Comparison of ENCODE assay signal across 8 mouse cellular contexts in genomic region chr16:32330876-32331670, GRCm38 (mm10). TPM values are rescaled to one million over a fixed set of nuclear protein-coding genes. Genes with fewer than 3 reads are reported as not detected.
DNase-seq lines count a peak whose midpoint lies in the region; ATAC-seq lines count a peak whose summit lies in the region.

No protein-coding gene starts in this region.

- peak overlapping the region; percentile 99 for H3K4me3 ChIP-seq in kidney, embryonic 15.5 days (replicated peaks)
- H3K4me3 ChIP-seq in hindbrain, embryonic 11.5 days (ENCODE audit: low read depth, low read length) = peak overlapping the region; percentile 95; the same call in 1 of the 2 replicates
- peak overlapping the region; percentile 99 for H3K4me3 ChIP-seq in midbrain, embryonic 14.5 days (replicated peaks; ENCODE audit: low read depth, low read length)

- 0 out of 2 replicates have a peak overlapping the region, but pooled peaks have one; percentile 36 for H3K9ac ChIP-seq in kidney, embryonic 15.5 days
- no peak overlapping the region for H3K9ac ChIP-seq in hindbrain, embryonic 11.5 days (ENCODE audit: low read depth, low read length)
- 0 out of 2 replicates have a peak overlapping the region, but pooled peaks have one; percentile 26 for H3K9ac ChIP-seq in midbrain, embryonic 14.5 days (replicated peaks; ENCODE audit: low read length)

- H3K4me2 ChIP-seq in kidney, embryonic 15.5 days = peak overlapping the region; percentile 58
- peak overlapping the region; percentile 25 for H3K4me2 ChIP-seq in hindbrain, embryonic 11.5 days (replicated peaks; ENCODE audit: low read depth, low read length)
- H3K4me2 ChIP-seq in midbrain, embryonic 14.5 days (ENCODE audit: low read length) = peak overlapping the region; percentile 68

- H3K36me3 ChIP-seq in kidney, embryonic 15.5 days = no peaks in the 10 kb centered on the region
- no peaks in the 10 kb centered on the region for H3K36me3 ChIP-seq in hindbrain, embryonic 11.5 days (ENCODE audit: control insufficient read depth, insufficient read depth, low read length)
- no peaks in the 10 kb centered on the region for H3K36me3 ChIP-seq in midbrain, embryonic 14.5 days (ENCODE audit: control insufficient read depth, insufficient read depth, low read length)

- 44% methylated on average over 9 of the region's 9 CpGs for WGBS in kidney, embryonic 15.5 days
- WGBS in hindbrain, embryonic 11.5 days = 64% methylated on average over 9 of the region's 9 CpGs
- WGBS in midbrain, embryonic 14.5 days = 55% methylated on average over 9 of the region's 9 CpGs

- intact Hi-C loops in left cerebral cortex, postnatal 4 days (cut with DNase I) = no loop called here

- H3K9me3 ChIP-seq in kidney, embryonic 15.5 days (replicated peaks) = no peaks in the 10 kb centered on the region
- no peaks in the 10 kb centered on the region for H3K9me3 ChIP-seq in hindbrain, embryonic 11.5 days (ENCODE audit: control insufficient read depth, low read length)
- no peaks in the 10 kb centered on the region for H3K9me3 ChIP-seq in midbrain, embryonic 14.5 days (ENCODE audit: control insufficient read depth, low read length)

- peaks cover 20% of the 10 kb centered on the region for H3K4me1 ChIP-seq in kidney, embryonic 15.5 days
- H3K4me1 ChIP-seq in hindbrain, embryonic 11.5 days (replicated peaks; ENCODE audit: control insufficient read depth, insufficient read depth, low read length) = no peaks in the 10 kb centered on the region
- peaks cover 9% of the 10 kb centered on the region for H3K4me1 ChIP-seq in midbrain, embryonic 14.5 days (ENCODE audit: control insufficient read depth, insufficient read depth, low read length)

- no peaks in the 10 kb centered on the region for H3K27me3 ChIP-seq in kidney, embryonic 15.5 days
- no peaks in the 10 kb centered on the region for H3K27me3 ChIP-seq in hindbrain, embryonic 11.5 days (ENCODE audit: control insufficient read depth, insufficient read depth, low read length)
- H3K27me3 ChIP-seq in midbrain, embryonic 14.5 days (ENCODE audit: control insufficient read depth, insufficient read depth, low read length) = no peaks in the 10 kb centered on the region

- no peak for DNase-seq in kidney, postnatal 14 days
- peak; percentile 52 for DNase-seq in embryo, embryonic 10.5 days (ENCODE audit: low spot score)
- DNase-seq in hindbrain, embryonic 11.5 days (ENCODE audit: low spot score) = peak; percentile 11
- no peak for DNase-seq in midbrain, embryonic 14.5 days
- DNase-seq in cerebellum, postnatal 4 days (ENCODE audit: low spot score in 2 of 2) = no peak
- no peak for DNase-seq in cerebellum, adult 11-12 months
- no peak for DNase-seq in left cerebral cortex, postnatal 4 days

- peak overlapping the region; percentile 98 for H3K27ac ChIP-seq in kidney, embryonic 15.5 days
- H3K27ac ChIP-seq in hindbrain, embryonic 11.5 days (ENCODE audit: low read depth, low read length) = no peak overlapping the region
- H3K27ac ChIP-seq in midbrain, embryonic 14.5 days (replicated peaks; ENCODE audit: low read depth, low read length) = no peak overlapping the region; the same call in 1 of the 2 replicates

- ATAC-seq in kidney, embryonic 15.5 days (replicated peaks; ENCODE audit: low FRiP score) = no peak
- no peak for ATAC-seq in hindbrain, embryonic 11.5 days (ENCODE audit: low FRiP score)
- ATAC-seq in midbrain, embryonic 14.5 days (ENCODE audit: low FRiP score, low TSS enrichment) = no peak

RNA-seq across cellular contexts. Expression of gene Ubxn7, which starts 1.0 kb away (rescaled TPM):
- 25.4 and 27.3 TPM in 2 replicates for polyA plus RNA-seq in kidney, embryonic 15.5 days (2015; fragmentation: Nextera tagmentation; extraction: Ambion mirVana)
- polyA plus RNA-seq in hindbrain, embryonic 11.5 days (2014; fragmentation: Nextera tagmentation; extraction: Ambion mirVana) = 24.9 and 40.5 TPM in 2 replicates
- 29.1 and 30.0 TPM in 2 replicates for polyA plus RNA-seq in midbrain, embryonic 14.5 days (2014; fragmentation: Nextera tagmentation; extraction: Ambion mirVana)
- 10 to 100 TPM; 73.2 to 77.9 TPM for total RNA-seq in left cerebral cortex, postnatal 4 days (2021)

RNA-seq across cellular contexts. Expression of gene Rnf168, which starts 53.8 kb away (rescaled TPM):
- polyA plus RNA-seq in kidney, embryonic 15.5 days (2015; fragmentation: Nextera tagmentation; extraction: Ambion mirVana) = 31.2 and 31.5 TPM in 2 replicates
- polyA plus RNA-seq in hindbrain, embryonic 11.5 days (2014; fragmentation: Nextera tagmentation; extraction: Ambion mirVana) = 25.8 and 31.1 TPM in 2 replicates
- 22.0 and 25.7 TPM in 2 replicates for polyA plus RNA-seq in midbrain, embryonic 14.5 days (2014; fragmentation: Nextera tagmentation; extraction: Ambion mirVana)
- 10 to 100 TPM; 34.4 to 34.6 TPM for total RNA-seq in left cerebral cortex, postnatal 4 days (2021)

RNA-seq across cellular contexts. Expression of gene Smco1, which starts 59.8 kb away (rescaled TPM):
- not detected in 2 replicates for polyA plus RNA-seq in kidney, embryonic 15.5 days (2015; fragmentation: Nextera tagmentation; extraction: Ambion mirVana)
- not detected in 2 replicates for polyA plus RNA-seq in hindbrain, embryonic 11.5 days (2014; fragmentation: Nextera tagmentation; extraction: Ambion mirVana)
- not detected in 2 replicates for polyA plus RNA-seq in midbrain, embryonic 14.5 days (2014; fragmentation: Nextera tagmentation; extraction: Ambion mirVana)
- total RNA-seq in left cerebral cortex, postnatal 4 days (2021) = not detected

Comparison
In these comparisons a context has a peak if more than half of its experiments do, and no peak if none do; other contexts are left out.
1. DNase-seq: peak in embryo, embryonic 10.5 days (single experiment) and hindbrain, embryonic 11.5 days (single experiment); none in kidney, postnatal 14 days (single experiment), midbrain, embryonic 14.5 days (single experiment), cerebellum, postnatal 4 days (0 of 2), cerebellum, adult 11-12 months (single experiment) and left cerebral cortex, postnatal 4 days (single experiment).
2. Peak in every context shown above with its lines, with median percentiles within 50 percentile points of each other: H3K4me2 ChIP-seq and H3K4me3 ChIP-seq.